Mouse (Mus musculus) naive thymus-derived CD4-positive, alpha-beta T cell, adult 5 months (primary cell): Measurements from ENCODE around the gene Hist1h2ao. TPM values are rescaled to one million over a fixed set of nuclear protein-coding genes. Genes with fewer than 3 reads are reported as not detected.

Experiments
- polyA plus RNA-seq: library from polyadenylated mRNA; unstranded; fragments of 100-300 nt; shearing (Covaris generic); gene quantifications from one replicate; pipeline ENCODE4 v1.2.1, GENCODE M21; 2017

Gene Hist1h2ao
- polyA plus RNA-seq, result 14.0 TPM

DNA sequence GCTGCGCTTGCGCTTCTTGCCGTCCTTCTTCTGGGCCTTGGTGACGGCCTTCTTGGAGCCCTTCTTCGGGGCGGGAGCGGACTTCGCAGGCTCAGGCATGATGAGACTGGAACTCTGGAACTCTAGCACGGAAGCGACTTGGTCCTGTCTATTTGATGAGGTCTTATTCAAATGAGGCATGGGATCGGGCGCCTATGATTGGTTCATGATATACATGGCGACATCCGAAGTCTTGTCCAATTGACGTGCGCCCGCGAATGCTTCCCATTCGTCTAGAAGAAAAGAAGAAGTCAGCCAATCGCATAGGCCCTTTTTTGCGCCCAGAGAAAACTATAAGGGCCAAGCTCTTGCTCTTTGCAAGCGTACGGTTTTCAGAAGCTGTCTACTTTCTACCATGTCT lies at the start of gene Hist1h2ao, which contains the start of gene Hist1h2bq:
TSS of gene Hist1h2ao (plus strand) at position 393 of the 400 bp plus-strand sequence.
TSS of gene Hist1h2bq (minus strand) at position 125 of the 400 bp plus-strand sequence.

DNA sequence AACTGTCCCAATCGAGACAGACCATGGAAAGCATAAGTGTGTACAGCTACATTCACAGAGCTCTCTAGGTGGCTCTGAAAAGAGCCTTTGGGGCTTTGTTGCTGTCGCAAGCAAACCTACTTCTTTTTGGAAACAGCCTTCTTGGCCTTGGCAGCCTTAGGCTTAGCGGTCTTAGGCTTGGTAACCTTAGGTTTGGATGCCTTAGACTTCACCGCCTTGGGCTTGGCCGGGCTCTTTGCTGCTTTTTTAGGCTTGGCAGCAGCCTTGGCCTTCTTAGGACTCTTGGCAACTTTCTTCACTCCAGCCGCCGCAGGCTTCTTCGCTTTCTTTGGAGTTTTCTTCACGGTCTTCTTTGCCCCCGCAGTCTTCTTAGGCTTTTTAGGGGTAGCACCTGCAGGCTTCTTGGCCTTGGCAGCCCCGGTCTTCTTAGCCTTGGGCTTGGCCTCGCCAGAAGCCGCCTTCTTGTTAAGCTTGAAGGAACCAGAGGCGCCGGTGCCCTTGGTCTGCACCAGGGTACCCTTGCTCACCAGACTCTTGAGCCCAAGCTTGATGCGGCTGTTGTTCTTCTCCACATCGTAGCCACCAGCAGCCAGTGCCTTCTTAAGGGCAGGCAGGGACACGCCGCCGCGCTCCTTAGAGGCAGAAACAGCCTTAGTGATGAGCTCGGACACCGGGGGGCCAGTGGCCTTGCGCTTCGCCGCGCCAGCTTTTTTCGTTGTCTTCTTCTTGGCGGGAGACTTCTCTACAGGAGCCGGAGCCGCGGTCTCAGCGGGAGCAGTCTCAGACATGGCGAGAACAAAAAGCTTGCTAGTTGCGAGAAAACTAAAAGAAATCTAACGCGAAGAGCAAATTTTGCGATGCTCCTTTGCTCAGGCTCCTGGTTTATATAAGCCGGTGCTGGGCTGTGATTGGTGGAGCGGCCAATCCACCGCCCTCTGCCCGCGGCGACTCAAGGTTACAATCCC lies 30.2 kb upstream of the Hist1h2ao start, which contains the start of gene Hist1h1b:
TSS of gene Hist1h1b (minus strand) at position 859 of the 965 bp plus-strand sequence.

DNA sequence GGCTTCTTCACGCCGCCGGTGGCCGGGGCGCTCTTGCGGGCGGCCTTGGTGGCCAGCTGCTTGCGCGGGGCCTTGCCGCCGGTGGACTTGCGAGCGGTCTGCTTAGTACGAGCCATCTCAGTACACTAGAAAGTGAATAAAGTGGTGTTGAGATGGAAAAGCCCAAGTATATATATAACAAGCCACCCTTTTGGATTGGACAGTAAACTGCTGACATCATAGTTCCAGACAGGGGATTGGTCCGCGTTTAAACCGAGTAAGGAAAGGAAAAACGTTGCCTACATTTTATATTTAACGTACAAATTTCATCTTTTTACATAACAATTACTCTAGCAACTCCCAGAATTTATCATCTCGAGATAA lies 27.0 kb upstream of the Hist1h2ao start, which contains the start of gene Hist1h3i:
TSS of gene Hist1h3i (minus strand) at position 116 of the 363 bp plus-strand sequence.

DNA sequence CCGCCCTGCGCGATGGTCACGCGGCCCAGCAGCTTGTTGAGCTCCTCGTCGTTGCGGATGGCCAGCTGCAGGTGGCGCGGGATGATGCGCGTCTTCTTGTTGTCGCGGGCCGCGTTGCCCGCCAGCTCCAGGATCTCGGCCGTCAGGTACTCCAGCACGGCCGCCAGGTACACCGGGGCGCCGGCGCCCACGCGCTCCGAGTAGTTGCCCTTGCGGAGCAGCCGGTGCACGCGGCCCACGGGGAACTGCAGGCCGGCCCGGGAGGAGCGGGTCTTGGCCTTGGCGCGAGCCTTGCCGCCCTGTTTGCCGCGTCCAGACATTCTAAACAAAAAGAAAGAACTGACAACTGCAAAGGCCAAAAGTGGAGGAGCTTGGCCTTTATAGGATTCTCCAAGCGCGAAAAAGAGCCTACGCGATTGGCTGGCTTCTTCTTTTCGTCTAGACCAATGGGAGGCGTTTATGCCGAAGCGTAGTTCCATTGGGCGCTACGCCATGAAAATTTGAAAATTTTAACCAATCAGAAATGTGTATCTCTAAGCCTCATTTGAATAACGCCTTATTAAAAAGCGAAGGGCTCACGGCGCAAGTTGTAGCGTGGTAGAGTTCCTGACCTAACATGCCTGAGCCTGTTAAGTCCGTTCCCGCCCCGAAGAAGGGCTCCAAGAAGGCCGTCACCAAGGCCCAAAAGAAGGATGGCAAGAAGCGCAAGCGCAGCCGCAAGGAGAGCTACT lies 23.2 kb upstream of the Hist1h2ao start, which contains the start of the genes Hist1h2an and Hist1h2bp:
TSS of gene Hist1h2an (minus strand) at position 320 of the 731 bp plus-strand sequence.
TSS of gene Hist1h2bp (plus strand) at position 563 of the 731 bp plus-strand sequence.

DNA sequence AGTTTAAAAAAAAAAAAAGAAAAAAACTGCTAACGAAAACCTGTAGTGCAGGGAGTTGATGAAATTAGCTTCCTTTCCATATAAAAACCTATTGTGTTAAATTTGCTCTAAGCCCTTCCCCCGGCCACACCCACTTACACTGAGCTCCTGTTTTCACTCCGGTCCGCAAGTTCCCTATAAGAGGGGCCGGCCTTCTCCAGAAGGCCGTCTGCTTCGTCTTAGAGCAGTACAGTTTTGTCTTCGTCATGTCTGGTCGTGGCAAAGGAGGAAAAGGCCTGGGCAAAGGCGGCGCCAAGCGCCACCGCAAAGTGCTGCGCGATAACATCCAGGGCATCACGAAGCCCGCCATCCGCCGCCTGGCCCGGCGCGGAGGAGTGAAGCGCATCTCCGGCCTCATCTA lies 1.3 kb downstream of the Hist1h2ao start, which contains the start of gene Hist1h4m:
TSS of gene Hist1h4m (plus strand) at position 208 of the 400 bp plus-strand sequence.

DNA sequence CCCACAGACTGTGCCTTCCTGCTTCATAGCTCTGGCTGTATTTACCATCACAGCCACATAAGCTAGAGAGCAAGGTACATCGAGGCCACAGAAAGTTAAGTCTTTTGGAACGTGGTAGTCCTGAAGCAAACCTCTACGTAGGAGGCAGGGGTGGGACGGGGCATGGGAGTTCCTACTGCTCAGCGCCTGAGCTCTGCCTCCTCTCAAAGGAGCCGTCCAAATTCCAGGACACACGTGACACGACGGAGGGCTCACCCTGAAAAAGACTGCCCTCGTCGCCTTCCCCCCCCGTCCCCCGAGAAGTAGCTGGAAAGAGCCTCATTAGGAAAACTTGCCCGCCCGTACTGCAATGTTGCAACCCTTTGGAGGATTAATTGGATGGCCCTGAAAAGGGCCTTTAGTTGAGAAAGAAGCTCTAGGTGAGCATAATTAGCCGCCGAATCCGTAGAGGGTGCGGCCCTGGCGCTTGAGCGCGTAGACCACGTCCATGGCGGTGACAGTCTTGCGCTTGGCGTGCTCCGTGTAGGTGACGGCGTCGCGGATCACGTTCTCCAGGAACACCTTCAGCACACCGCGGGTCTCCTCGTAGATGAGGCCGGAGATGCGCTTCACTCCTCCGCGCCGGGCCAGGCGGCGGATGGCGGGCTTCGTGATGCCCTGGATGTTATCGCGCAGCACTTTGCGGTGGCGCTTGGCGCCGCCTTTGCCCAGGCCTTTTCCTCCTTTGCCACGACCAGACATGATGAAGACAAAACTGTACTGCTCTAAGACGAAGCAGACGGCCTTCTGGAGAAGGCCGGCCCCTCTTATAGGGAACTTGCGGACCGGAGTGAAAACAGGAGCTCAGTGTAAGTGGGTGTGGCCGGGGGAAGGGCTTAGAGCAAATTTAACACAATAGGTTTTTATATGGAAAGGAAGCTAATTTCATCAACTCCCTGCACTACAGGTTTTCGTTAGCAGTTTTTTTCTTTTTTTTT lies 21.4 kb downstream of the Hist1h2ao start, which contains the start of gene Hist1h4n:
TSS of gene Hist1h4n (minus strand) at position 779 of the 977 bp plus-strand sequence.

DNA sequence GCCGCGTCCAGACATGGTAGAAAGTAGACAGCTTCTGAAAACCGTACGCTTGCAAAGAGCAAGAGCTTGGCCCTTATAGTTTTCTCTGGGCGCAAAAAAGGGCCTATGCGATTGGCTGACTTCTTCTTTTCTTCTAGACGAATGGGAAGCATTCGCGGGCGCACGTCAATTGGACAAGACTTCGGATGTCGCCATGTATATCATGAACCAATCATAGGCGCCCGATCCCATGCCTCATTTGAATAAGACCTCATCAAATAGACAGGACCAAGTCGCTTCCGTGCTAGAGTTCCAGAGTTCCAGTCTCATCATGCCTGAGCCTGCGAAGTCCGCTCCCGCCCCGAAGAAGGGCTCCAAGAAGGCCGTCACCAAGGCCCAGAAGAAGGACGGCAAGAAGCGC lies 23.2 kb downstream of the Hist1h2ao start, which contains the start of the genes Hist1h2ap and Hist1h2br:
TSS of gene Hist1h2ap (minus strand) at position 47 of the 400 bp plus-strand sequence.
TSS of gene Hist1h2br (plus strand) at position 283 of the 400 bp plus-strand sequence.

Other genes starting within 250 kb of the Hist1h2ao start
- not detected for gene Olfr1364, start 228.7 kb upstream of the Hist1h2ao start, polyA plus RNA-seq
- gene Olfr1362, start 196.4 kb upstream of the Hist1h2ao start, polyA plus RNA-seq, result not detected
- not detected for gene Olfr11, start 167.9 kb upstream of the Hist1h2ao start, polyA plus RNA-seq
- gene Olfr1361, start 147.1 kb upstream of the Hist1h2ao start, polyA plus RNA-seq, result not detected
- not detected for gene Olfr1360, start 133.1 kb upstream of the Hist1h2ao start, polyA plus RNA-seq
- gene Olfr1359, start 112.4 kb upstream of the Hist1h2ao start, polyA plus RNA-seq, result not detected
- gene Hist1h2bl, start 94.3 kb upstream of the Hist1h2ao start, polyA plus RNA-seq, result not detected
- gene Hist1h2ai, start 94.0 kb upstream of the Hist1h2ao start, polyA plus RNA-seq, result not detected
- 1.7 TPM for gene Hist1h3h, start 92.8 kb upstream of the Hist1h2ao start, polyA plus RNA-seq
- gene Hist1h2bm, start 88.4 kb upstream of the Hist1h2ao start, polyA plus RNA-seq, result not detected
- gene Hist1h4j, start 75.4 kb upstream of the Hist1h2ao start, polyA plus RNA-seq, result 1.1 TPM
- gene Hist1h4k, start 60.0 kb upstream of the Hist1h2ao start, polyA plus RNA-seq, result 10.0 TPM
- 4.1 TPM for gene Hist1h2ak, start 56.6 kb upstream of the Hist1h2ao start, polyA plus RNA-seq
- 2.5 TPM for gene Hist1h2bn, start 56.3 kb upstream of the Hist1h2ao start, polyA plus RNA-seq
- gene Hist1h1b, start 29.8 kb upstream of the Hist1h2ao start, polyA plus RNA-seq, result 0.97 TPM
- 1.9 TPM for gene Hist1h3i, start 27.1 kb upstream of the Hist1h2ao start, polyA plus RNA-seq
- 2.3 TPM for gene Hist1h2an, start 23.2 kb upstream of the Hist1h2ao start, polyA plus RNA-seq
- not detected for gene Hist1h2bp, start 23.0 kb upstream of the Hist1h2ao start, polyA plus RNA-seq
- 6.5 TPM for gene Hist1h2bq, start 268 bp upstream of the Hist1h2ao start, polyA plus RNA-seq
- 29.9 TPM for gene Hist1h4m, start 1.3 kb downstream of the Hist1h2ao start, polyA plus RNA-seq
- gene Hist1h4n, start 21.7 kb downstream of the Hist1h2ao start, polyA plus RNA-seq, result 31.0 TPM
- 68.0 TPM for gene Hist1h2ap, start 23.0 kb downstream of the Hist1h2ao start, polyA plus RNA-seq
- gene Hist1h2br, start 23.3 kb downstream of the Hist1h2ao start, polyA plus RNA-seq, result 6.1 TPM
- gene Zfp184, start 134.6 kb downstream of the Hist1h2ao start, polyA plus RNA-seq, result 0.66 TPM
- gene Pom121l2, start 170.7 kb downstream of the Hist1h2ao start, polyA plus RNA-seq, result not detected
- 0.34 TPM for gene Prss16, start 199.3 kb downstream of the Hist1h2ao start, polyA plus RNA-seq
- not detected for gene Hist1h2ah, start 225.1 kb downstream of the Hist1h2ao start, polyA plus RNA-seq
- gene Hist1h2bk, start 225.4 kb downstream of the Hist1h2ao start, polyA plus RNA-seq, result not detected
- 10.6 TPM for gene Hist1h4i, start 230.9 kb downstream of the Hist1h2ao start, polyA plus RNA-seq
- not detected for gene Hist1h2ag, start 232.5 kb downstream of the Hist1h2ao start, polyA plus RNA-seq
- 2.5 TPM for gene Hist1h2bj, start 232.7 kb downstream of the Hist1h2ao start, polyA plus RNA-seq